Mouse (Mus musculus) small intestine, adult 2 months (tissue): ENCODE data around the gene Rnf167. TPM values are rescaled to one million over a fixed set of nuclear protein-coding genes. Genes with fewer than 3 reads are reported as not detected.

Source experiments
- H3K27ac ChIP-seq: fragments of 200-500 bp; 2 replicates; pipeline ENCODE4 v1.5.1; 2012; ENCODE audit warnings: low read depth, low read length, control low read depth, inconsistent platforms; ENCODE audit not compliant: insufficient read depth
- H3K27me3 ChIP-seq: fragments of 200-500 bp; 2 replicates; pipeline ENCODE4 v1.6.1; 2012; ENCODE audit warnings: mild to moderate bottlenecking, moderate library complexity, low read length, inconsistent platforms; ENCODE audit not compliant: control insufficient read depth, insufficient read depth
- H3K36me3 ChIP-seq: fragments of 200-500 bp; 2 replicates; pipeline ENCODE4 v1.6.1; 2012; ENCODE audit warnings: mild to moderate bottlenecking, low read length, control low read depth, inconsistent platforms; ENCODE audit not compliant: control insufficient read depth, insufficient read depth
- H3K4me1 ChIP-seq: fragments of 200-500 bp; 2 replicates; pipeline ENCODE4 v1.6.1; 2012; ENCODE audit warnings: low read length, inconsistent platforms, mixed read lengths; ENCODE audit not compliant: control insufficient read depth, insufficient read depth, insufficient read length
- H3K4me3 ChIP-seq: fragments of 200-500 bp; 2 replicates; pipeline ENCODE4 v1.5.1; 2012; ENCODE audit warnings: low read depth, mild to moderate bottlenecking, control low read depth, inconsistent platforms, low read length, moderate library complexity
- CTCF ChIP-seq: fragments of 200-500 bp; IDR thresholded peaks from 2 replicates; pipeline ENCODE4 v1.5.1; 2012; ENCODE audit warnings: low read depth, mild to moderate bottlenecking, control low read depth, inconsistent platforms, low read length, moderate library complexity, mixed read lengths; ENCODE audit not compliant: insufficient replicate concordance, insufficient read length; ENCODE audit errors: extremely low read depth
- POLR2A ChIP-seq: fragments of 200-500 bp; IDR thresholded peaks from 2 replicates; pipeline ENCODE4 v1.6.1; 2012; ENCODE audit warnings: low read depth, mild to moderate bottlenecking, control low read depth, inconsistent platforms, low read length, moderate library complexity
- WGBS: fragments of 180-500 bp; shearing (Covaris S2); methylation state at CpG from one replicate; pipeline ENCODE4 v1.1.7; 2018; 5-methylcytosine and 5-hydroxymethylcytosine counted together
- polyA plus RNA-seq: library from polyadenylated mRNA; depleted of rRNA; stranded (reverse); fragments of >200 nt; gene quantifications from 2 replicates; pipeline ENCODE4 v1.2.3, GENCODE M21; 2012

Gene Rnf167
- polyA plus RNA-seq, 1 experiment = 114 TPM

GRCm38 (mm10) chr11:70645461-70646258, 1.4 kb upstream of the Rnf167 start:
- Histone ChIP-seq H3K4me3 (peak overlapping the region; percentile 77), H3K27me3 (no peaks in the 10 kb centered on the region), H3K27ac (no peak overlapping the region; the same call in 1 of the 2 replicates), H3K4me1 (peaks cover 19% of the 10 kb centered on the region; the same call in 1 of the 2 replicates), H3K36me3 (peaks cover 38% of the 10 kb centered on the region)
- WGBS = 76% methylated on average over 12 of the region's 12 CpGs
- TF ChIP-seq CTCF (no peak), POLR2A (no peak)

GRCm38 (mm10) chr11:70646259-70646555, 828 bp upstream of the Rnf167 start:
- Histone ChIP-seq H3K27ac (peak overlapping the region; percentile 73), H3K4me3 (peak overlapping the region; percentile 77), H3K27me3 (no peaks in the 10 kb centered on the region), H3K36me3 (peaks cover 43% of the 10 kb centered on the region), H3K4me1 (peaks cover 23% of the 10 kb centered on the region)
- TF ChIP-seq CTCF (no peak), POLR2A (no peak)
- WGBS = 6% methylated on average over 3 of the region's 3 CpGs

- Histone ChIP-seq H3K4me3 (peak overlapping the region; percentile 95), H3K27ac (peak overlapping the region; percentile 95), H3K36me3 (peaks cover 59% of the 10 kb centered on the region), H3K27me3 (no peaks in the 10 kb centered on the region), H3K4me1 (peaks cover 23% of the 10 kb centered on the region)
- WGBS = 1% methylated on average over 28 of the region's 28 CpGs
- no peak for TF ChIP-seq POLR2A
- TF ChIP-seq CTCF = no peak
Measured at GRCm38 (mm10) chr11:70647716-70648420, 833 bp downstream of the Rnf167 start.

- Histone ChIP-seq H3K27me3 (no peaks in the 10 kb centered on the region), H3K4me1 (peaks cover 23% of the 10 kb centered on the region), H3K4me3 (no peak overlapping the region), H3K36me3 (peaks cover 62% of the 10 kb centered on the region), H3K27ac (peak overlapping the region; percentile 95)
- WGBS = 18% methylated on average over 4 of the region's 4 CpGs
- no peak for TF ChIP-seq POLR2A
- TF ChIP-seq CTCF = no peak
Measured at GRCm38 (mm10) chr11:70648512-70648911, 1.5 kb downstream of the Rnf167 start.

- 46% methylated on average over 8 of the region's 8 CpGs for WGBS
- Histone ChIP-seq H3K36me3 (peaks cover 61% of the 10 kb centered on the region), H3K4me3 (peak overlapping the region; percentile 27), H3K27me3 (no peaks in the 10 kb centered on the region), H3K4me1 (peaks cover 23% of the 10 kb centered on the region), H3K27ac (peak overlapping the region; percentile 80)
- TF ChIP-seq CTCF (no peak), POLR2A (no peak)
Measured at GRCm38 (mm10) chr11:70649185-70649734, 2.2 kb downstream of the Rnf167 start.

- Histone ChIP-seq H3K27ac (peak overlapping the region; percentile 80), H3K27me3 (no peaks in the 10 kb centered on the region), H3K4me1 (peaks cover 23% of the 10 kb centered on the region), H3K36me3 (peaks cover 49% of the 10 kb centered on the region), H3K4me3 (peak overlapping the region; percentile 45)
- TF ChIP-seq POLR2A (no peak), CTCF (no peak)
- WGBS = 35% methylated on average over 12 of the region's 12 CpGs
Measured at GRCm38 (mm10) chr11:70650322-70651175, 3.5 kb downstream of the Rnf167 start.
